Mouse (Mus musculus): ENCODE data around the gene Tmem132c. TPM values are rescaled to one million over a fixed set of nuclear protein-coding genes. Genes with fewer than 3 reads are reported as not detected.

Tmem132c gene
- polyA plus RNA-seq, 2 experiments: 0.08 TPM; not detected in 1

DNA sequence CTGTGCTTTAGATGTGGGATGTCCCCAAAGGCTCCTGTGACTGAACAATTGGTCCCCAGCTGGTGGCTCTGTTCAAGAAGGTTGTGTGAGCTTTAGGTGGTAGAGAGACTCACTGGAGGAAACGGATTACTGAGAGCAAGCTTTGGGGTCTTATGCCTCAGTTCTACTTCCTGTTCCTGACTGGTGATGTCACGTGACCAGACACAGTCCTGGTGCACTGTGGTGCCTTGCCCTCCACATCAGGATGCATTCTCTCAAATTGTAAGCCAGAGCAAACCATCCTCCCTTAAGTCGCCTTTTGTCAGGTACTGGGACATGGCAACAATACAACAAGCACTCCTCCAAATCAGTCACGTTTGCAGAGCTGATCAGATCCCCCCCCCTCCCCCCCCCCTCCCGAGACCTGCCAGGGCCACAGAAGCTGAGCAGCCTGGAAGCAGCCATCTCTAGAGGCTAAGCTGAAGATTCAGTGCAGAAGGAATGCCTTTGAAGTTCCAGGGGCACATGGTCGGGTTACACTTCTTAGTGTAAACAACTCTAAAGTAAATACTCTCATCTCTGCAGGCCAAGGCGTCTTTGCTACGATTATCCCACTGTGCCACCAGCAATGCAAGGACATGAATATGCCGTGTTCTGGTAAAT, 164.5 kb downstream of the Tmem132c start:
- no peak for TF ChIP-seq EP300 (IDR thresholded peaks at IDR 0.05; ENCODE audit: low read depth)
- no peak for TF ChIP-seq CTCF (IDR thresholded peaks at IDR 0.05; ENCODE audit: low read depth)
- WGBS (ENCODE audit: insufficient replicate concordance): 18% methylated on average over 9 of the region's 9 CpGs
- no peak overlapping the region for H3K4me3 ChIP-seq (ENCODE audit: insufficient read depth in 1 of 2, low read depth in 2 of 2, low read length in 2 of 2)
- DNase-seq (ENCODE audit: low read depth in 3 of 3, low spot score in 3 of 3) (no peak), ATAC-seq (ENCODE audit: insufficient read depth) (no peak)
- peaks cover 2% of the 10 kb centered on the region for H3K9me3 ChIP-seq (ENCODE audit: control insufficient read depth, low read length)
- H3K27ac ChIP-seq: no peak overlapping the region
- H3K4me2 ChIP-seq (ENCODE audit: low read depth): no peak overlapping the region
- H3K4me1 ChIP-seq (replicated peaks; ENCODE audit: control insufficient read depth in 2 of 2, insufficient read depth in 2 of 2, low read length in 1 of 2): no peaks in the 10 kb centered on the region
- no peak overlapping the region for H3K9ac ChIP-seq (replicated peaks)
- no peaks in the 10 kb centered on the region for H3K27me3 ChIP-seq (ENCODE audit: control insufficient read depth, insufficient read depth, low read length)
- H3K36me3 ChIP-seq (replicated peaks; ENCODE audit: control insufficient read depth, insufficient read depth, low read depth): no peaks in the 10 kb centered on the region

DNA sequence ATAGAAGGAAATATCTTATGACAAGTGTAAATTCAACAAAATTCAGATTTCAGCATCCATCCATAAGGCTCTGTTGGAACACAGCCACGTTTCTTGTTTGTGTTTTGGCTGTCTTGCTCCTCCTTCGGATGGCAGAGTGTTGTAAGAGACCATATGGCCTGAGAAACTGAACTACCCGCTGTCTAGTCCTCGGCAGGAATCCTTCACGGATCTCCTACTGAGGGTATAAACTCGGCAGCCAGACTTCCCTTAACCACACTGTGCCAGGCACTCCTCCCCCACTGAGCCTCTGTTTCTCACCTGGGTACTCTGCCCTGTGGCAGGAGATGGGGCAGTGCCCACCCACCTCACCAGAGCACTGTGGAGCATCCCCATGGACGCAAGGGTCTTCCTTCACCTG, 174.9 kb downstream of the Tmem132c start:
- H3K4me3 ChIP-seq (ENCODE audit: insufficient read depth in 1 of 2, low read depth in 2 of 2, low read length in 2 of 2): no peak overlapping the region
- no peak for TF ChIP-seq CTCF (IDR thresholded peaks at IDR 0.05; ENCODE audit: low read depth)
- H3K27me3 ChIP-seq (ENCODE audit: control insufficient read depth, insufficient read depth, low read length): no peaks in the 10 kb centered on the region
- no peaks in the 10 kb centered on the region for H3K9me3 ChIP-seq (ENCODE audit: control insufficient read depth, low read length)
- no peak for ATAC-seq (ENCODE audit: insufficient read depth)
- H3K9ac ChIP-seq (replicated peaks): no peak overlapping the region
- H3K4me1 ChIP-seq (replicated peaks; ENCODE audit: control insufficient read depth in 2 of 2, insufficient read depth in 2 of 2, low read length in 1 of 2): no peaks in the 10 kb centered on the region
- WGBS (ENCODE audit: insufficient replicate concordance): 51% methylated on average over 7 of the region's 7 CpGs
- no peak for DNase-seq (ENCODE audit: low read depth in 3 of 3, low spot score in 3 of 3)
- H3K27ac ChIP-seq: no peak overlapping the region
- no peaks in the 10 kb centered on the region for H3K36me3 ChIP-seq (replicated peaks; ENCODE audit: control insufficient read depth, insufficient read depth, low read depth)
- H3K4me2 ChIP-seq (ENCODE audit: low read depth): no peak overlapping the region

DNA sequence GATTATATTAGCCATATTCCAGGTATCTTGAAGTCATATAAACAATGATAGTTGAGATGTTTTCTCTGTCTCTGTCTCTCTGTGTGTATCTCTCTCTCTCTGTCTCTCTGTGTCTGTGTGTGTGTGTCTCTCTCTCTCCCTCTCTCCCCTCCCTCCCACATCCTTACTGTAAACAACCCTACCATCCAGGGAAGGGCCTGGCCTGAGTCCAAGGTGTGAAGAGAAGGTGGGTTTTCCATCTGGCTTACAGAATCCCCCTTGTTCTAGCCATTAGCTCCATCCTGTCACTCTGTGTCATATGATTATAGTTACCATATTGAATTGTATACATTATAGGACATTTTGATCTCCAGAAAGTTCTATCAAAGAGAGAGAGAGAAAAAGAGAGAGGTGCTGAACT, 182.3 kb downstream of the Tmem132c start:
- no peak for TF ChIP-seq CTCF (IDR thresholded peaks at IDR 0.05; ENCODE audit: low read depth)
- no peak for TF ChIP-seq EP300 (IDR thresholded peaks at IDR 0.05; ENCODE audit: low read depth)
- Histone ChIP-seq H3K9me3 (ENCODE audit: control insufficient read depth, low read length) (no peaks in the 10 kb centered on the region), H3K27ac (no peak overlapping the region), H3K27me3 (ENCODE audit: control insufficient read depth, insufficient read depth, low read length) (no peaks in the 10 kb centered on the region), H3K36me3 (replicated peaks; ENCODE audit: control insufficient read depth, insufficient read depth, low read depth) (no peaks in the 10 kb centered on the region), H3K4me3 (ENCODE audit: insufficient read depth in 1 of 2, low read depth in 2 of 2, low read length in 2 of 2) (no peak overlapping the region), H3K4me2 (ENCODE audit: low read depth) (no peak overlapping the region), H3K4me1 (replicated peaks; ENCODE audit: control insufficient read depth in 2 of 2, insufficient read depth in 2 of 2, low read length in 1 of 2) (no peaks in the 10 kb centered on the region), H3K9ac (replicated peaks) (no peak overlapping the region)
- DNase-seq (ENCODE audit: low read depth in 3 of 3, low spot score in 3 of 3) (no peak), ATAC-seq (ENCODE audit: insufficient read depth) (no peak)

GRCm38 (mm10) chr5:127429124-127429523, 187.5 kb downstream of the Tmem132c start:
- TF ChIP-seq EP300 (IDR thresholded peaks at IDR 0.05; ENCODE audit: low read depth): no peak
- TF ChIP-seq CTCF (IDR thresholded peaks at IDR 0.05; ENCODE audit: low read depth): no peak
- H3K27ac ChIP-seq: no peak overlapping the region
- H3K4me2 ChIP-seq (ENCODE audit: low read depth): no peak overlapping the region
- WGBS (ENCODE audit: insufficient replicate concordance): 63% methylated on average over 10 of the region's 10 CpGs
- no peaks in the 10 kb centered on the region for H3K36me3 ChIP-seq (replicated peaks; ENCODE audit: control insufficient read depth, insufficient read depth, low read depth)
- DNase-seq (ENCODE audit: low read depth in 3 of 3, low spot score in 3 of 3) (no peak), ATAC-seq (ENCODE audit: insufficient read depth) (no peak)
- no peak overlapping the region for H3K4me3 ChIP-seq (ENCODE audit: insufficient read depth in 1 of 2, low read depth in 2 of 2, low read length in 2 of 2)
- H3K9ac ChIP-seq (replicated peaks): no peak overlapping the region
- no peaks in the 10 kb centered on the region for H3K27me3 ChIP-seq (ENCODE audit: control insufficient read depth, insufficient read depth, low read length)
- no peaks in the 10 kb centered on the region for H3K9me3 ChIP-seq (ENCODE audit: control insufficient read depth, low read length)
- H3K4me1 ChIP-seq (replicated peaks; ENCODE audit: control insufficient read depth in 2 of 2, insufficient read depth in 2 of 2, low read length in 1 of 2): no peaks in the 10 kb centered on the region

DNA sequence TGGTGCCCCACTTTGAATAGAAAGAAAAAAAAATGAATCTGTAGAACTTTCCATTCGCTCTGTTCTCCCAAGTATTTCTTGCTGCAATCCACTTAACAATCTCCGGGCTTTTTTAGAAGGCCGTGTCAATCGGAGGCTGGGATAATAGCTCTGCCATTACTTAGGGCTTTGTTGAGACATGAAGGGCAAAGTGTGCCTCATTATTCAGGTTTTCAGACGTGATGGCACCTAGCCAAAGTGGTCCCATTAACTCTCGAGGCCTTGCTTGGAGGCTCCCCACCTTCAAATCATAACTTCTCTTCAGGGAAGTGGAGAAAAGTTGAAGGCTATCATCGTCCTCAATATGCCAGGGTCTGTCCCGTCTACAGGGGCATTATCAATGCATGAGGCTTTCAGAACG, 190.0 kb downstream of the Tmem132c start:
- H3K4me1 ChIP-seq (replicated peaks; ENCODE audit: control insufficient read depth in 2 of 2, insufficient read depth in 2 of 2, low read length in 1 of 2): no peaks in the 10 kb centered on the region
- TF ChIP-seq EP300 (IDR thresholded peaks at IDR 0.05; ENCODE audit: low read depth): no peak
- no peak for TF ChIP-seq CTCF (IDR thresholded peaks at IDR 0.05; ENCODE audit: low read depth)
- H3K9me3 ChIP-seq (ENCODE audit: control insufficient read depth, low read length): no peaks in the 10 kb centered on the region
- H3K9ac ChIP-seq (replicated peaks): no peak overlapping the region
- 60% methylated on average over 9 of the region's 9 CpGs for WGBS (ENCODE audit: insufficient replicate concordance)
- no peak overlapping the region for H3K4me3 ChIP-seq (ENCODE audit: insufficient read depth in 1 of 2, low read depth in 2 of 2, low read length in 2 of 2)
- ATAC-seq (ENCODE audit: insufficient read depth): no peak
- no peak overlapping the region for H3K4me2 ChIP-seq (ENCODE audit: low read depth)
- DNase-seq (ENCODE audit: low read depth in 3 of 3, low spot score in 3 of 3): no peak
- H3K27ac ChIP-seq: no peak overlapping the region
- no peaks in the 10 kb centered on the region for H3K36me3 ChIP-seq (replicated peaks; ENCODE audit: control insufficient read depth, insufficient read depth, low read depth)
- H3K27me3 ChIP-seq (ENCODE audit: control insufficient read depth, insufficient read depth, low read length): no peaks in the 10 kb centered on the region

All from liver, embryonic 14.5 days (tissue).